Mouse (Mus musculus) kidney, adult 10 weeks (tissue): ENCODE results near the gene Cct3. TPM values are rescaled to one million over a fixed set of nuclear protein-coding genes. Genes with fewer than 3 reads are reported as not detected.

Experiments used
- polyA plus RNA-seq: library from polyadenylated mRNA; stranded (reverse); fragments of 350-450 nt; fragmentation: Illumina TruSeq; extraction: RNeasy Lipid Tissue Mini Kit (QIAGEN cat#74804); gene quantifications from one replicate; pipeline ENCODE4 v1.2.3, GENCODE M21; 2014; ENCODE audit warnings: low read depth, low replicate concordance

Gene Cct3
- polyA plus RNA-seq: 106 TPM

DNA sequence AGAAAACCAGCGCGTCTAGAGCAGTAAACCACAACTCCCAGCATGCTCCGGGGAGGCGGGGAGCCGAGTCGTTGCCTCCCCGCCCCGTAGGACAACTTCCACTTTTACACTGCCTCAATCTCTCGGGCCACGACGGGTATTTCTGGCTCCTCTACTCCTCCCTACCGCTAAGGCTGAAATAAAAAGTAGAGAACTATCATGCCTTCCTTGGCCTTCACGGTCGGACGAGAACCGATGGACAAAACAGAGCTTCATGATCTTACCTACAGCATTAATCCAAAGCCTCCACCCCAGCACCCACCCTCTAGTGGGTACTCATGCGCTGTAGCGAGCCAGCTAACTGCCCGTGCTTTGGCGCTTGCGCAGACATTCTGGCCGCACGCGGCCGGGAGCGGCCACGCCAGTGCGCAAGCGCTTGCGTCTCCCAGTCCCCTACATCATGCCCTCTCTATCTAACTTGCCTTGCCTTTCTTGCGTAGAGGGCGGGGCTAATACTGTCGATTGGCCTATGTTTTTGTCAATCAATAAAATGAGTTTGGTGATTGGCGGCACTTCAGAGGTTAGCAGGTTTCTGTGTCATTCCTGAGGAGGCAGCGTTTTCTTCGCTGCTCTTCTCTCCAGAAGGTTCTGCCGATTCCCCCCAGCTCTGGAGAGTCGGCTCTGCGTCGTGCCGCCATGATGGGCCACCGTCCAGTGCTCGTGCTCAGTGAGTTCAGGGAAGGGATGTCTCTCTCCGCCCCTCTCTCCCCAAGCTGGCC, at the start of gene Cct3, which contains the start of gene Tsacc:
TSS of gene Cct3 (plus strand) at position 556 of the 758 bp plus-strand sequence.
TSS of gene Tsacc (minus strand) at position 439 of the 758 bp plus-strand sequence.

DNA sequence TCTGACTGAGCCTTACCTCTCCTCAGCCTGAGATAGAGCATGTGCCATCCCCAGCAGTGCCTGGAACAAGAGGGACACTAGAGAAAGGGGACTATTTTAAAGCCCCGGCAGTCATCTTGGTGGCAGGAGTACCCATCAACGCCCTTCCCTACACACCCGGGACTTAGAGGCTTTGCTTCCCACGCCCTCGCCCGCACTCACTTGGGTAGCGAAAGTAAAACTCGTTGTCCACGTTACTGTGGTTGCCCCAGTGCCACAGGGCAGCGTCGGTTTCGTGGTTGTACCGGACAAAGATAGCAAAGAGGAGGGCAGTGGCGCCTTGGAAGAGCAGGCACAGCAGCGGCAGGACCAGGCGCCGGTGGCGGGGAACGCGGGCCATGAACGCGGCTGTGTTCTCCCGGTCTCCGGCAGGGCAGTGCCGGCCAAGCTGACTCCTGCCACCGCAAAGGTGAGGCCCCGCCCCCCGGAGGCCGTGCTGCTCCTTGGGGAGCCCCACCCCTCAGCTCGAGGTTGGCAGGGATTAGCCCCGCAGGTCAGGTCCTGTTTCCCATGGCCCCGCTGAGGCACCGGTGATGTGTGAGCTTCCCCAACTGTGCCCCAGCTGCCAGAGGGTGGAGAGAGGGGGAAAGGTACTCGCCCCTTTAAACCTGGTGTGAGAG, 42.5 kb upstream of the Cct3 start, which contains the start of gene Rhbg:
TSS of gene Rhbg (minus strand) at position 442 of the 659 bp plus-strand sequence.

DNA sequence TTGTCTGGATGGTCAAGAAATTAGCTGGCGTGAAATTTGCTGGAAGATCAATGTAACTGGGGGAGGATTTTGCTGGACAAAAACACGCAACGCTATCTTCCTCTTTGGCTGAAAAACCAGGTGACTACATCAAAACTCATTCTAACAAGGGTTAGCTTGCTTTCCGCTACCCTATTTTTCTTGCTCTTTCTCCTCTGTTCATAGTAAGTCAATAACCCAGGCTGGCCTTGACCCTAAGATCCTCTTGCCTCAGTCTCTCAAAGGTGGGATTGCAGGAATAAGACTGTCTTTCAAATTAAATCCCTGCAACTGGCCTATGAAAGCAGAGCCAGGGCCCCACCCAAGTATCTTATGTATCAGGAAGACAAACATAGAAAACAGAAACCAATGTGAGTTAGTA, 9.8 kb upstream of the Cct3 start, which contains the start of gene Gm38392:
TSS of gene Gm38392 (minus strand) at position 101 of the 400 bp plus-strand sequence.

DNA sequence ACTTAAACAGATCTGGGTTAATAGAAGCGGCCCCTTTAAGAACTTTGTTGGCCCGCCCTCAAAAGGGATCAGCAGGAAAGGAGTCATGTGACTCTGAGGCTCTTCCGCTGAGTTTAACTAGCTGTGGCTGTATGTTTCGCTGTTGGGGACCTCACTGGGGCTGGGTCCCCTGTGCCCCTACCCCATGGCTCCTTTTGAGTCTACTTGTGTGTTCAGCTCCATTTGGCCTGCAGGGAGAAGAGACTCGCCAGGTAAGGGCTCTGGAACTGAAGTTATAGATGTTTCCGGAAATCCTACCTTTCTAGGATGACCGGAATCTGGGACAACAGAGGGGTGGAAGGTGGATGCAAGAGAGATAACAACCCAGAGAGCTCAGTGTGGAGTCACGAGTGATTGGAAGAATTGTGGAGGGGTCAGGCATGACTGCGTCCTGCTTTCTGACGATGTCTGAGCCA, 28.1 kb downstream of the Cct3 start, which contains the start of gene Glmp:
TSS of gene Glmp (plus strand) at position 73 of the 455 bp plus-strand sequence.

DNA sequence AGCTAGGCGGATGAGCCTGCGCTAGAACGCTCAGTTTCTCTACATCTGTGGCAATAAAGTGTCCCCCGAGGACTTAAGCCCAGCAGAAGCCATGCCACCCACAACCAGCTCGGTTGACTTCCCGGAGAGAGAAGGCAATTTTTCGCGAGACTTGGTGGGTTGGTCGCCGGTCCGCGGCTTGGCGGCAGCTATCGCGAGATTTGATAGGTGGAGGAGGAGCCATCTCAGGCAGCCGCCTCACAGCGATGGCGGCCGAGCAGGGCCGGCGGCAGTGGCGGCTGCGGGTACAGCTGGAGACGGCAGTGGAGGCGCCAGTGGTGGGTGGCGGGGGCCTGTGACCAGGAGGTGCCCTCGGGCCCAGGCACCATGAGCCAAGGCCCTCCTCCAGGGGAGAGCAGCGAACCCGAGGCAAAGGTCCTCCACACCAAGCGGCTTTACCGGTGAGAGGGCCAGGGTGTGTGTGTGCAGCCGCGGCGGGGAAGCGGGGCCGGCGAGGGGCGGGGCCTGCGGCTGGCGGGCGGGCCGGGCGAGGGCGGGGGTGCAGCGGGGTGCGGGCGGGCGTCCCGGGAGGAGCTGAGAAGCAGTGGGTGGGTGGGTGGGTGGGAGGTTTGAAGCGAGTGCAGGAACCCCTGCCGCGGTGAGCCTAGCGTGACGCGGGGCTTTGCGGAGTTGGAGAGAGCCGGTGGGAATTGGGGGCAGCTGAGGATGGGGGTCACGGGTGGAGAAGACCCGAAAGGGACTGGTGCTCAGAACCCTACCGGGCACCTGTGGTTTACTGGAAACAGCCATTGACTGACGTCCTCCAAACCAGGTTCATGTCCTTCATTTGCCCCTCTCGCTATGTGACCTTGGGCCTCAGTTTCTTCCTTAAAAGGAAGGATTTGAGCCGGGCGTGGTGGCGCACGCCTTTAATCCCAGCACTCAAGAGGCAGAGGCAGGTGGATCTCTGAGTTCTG, 39.4 kb downstream of the Cct3 start, which contains the start of the genes Tmem79 and Smg5:
TSS of gene Tmem79 (minus strand) at position 91 of the 956 bp plus-strand sequence.
TSS of gene Smg5 (plus strand) at position 203 of the 956 bp plus-strand sequence.

DNA sequence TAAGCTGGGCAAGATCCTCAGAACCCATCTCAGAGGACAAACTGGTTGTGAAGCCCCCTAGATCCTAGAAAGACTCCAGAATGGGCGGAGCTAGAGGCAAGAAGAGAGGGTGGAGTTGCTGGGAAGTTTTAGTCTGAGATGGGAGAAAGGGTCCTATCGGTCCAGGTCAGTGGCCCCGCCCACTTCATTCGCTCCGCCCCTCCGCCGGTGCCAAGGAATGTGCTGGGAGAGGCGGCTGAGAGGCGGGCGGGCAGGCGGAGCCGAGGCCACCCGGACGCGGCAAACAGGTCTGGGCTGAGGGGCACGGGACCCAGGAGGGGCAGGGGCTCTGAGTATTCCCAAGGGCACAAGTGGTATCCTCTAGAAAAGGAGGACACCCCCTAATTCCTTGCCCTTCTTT, 67.4 kb downstream of the Cct3 start, which contains the start of gene Paqr6:
TSS of gene Paqr6 (plus strand) at position 248 of the 400 bp plus-strand sequence.

Other genes starting within 250 kb of the Cct3 start
- 26.2 TPM for gene Naxe, start 238.6 kb upstream of the Cct3 start, polyA plus RNA-seq
- gene Ttc24, start 218.8 kb upstream of the Cct3 start, polyA plus RNA-seq: not detected
- gene Iqgap3, start 215.1 kb upstream of the Cct3 start, polyA plus RNA-seq: not detected
- gene Mef2d, start 154.7 kb upstream of the Cct3 start, polyA plus RNA-seq: 5.2 TPM
- 0.40 TPM for gene Rhbg, start 42.4 kb upstream of the Cct3 start, polyA plus RNA-seq
- not detected for gene Gm38392, start 9.9 kb upstream of the Cct3 start, polyA plus RNA-seq
- gene Tsacc, start 117 bp upstream of the Cct3 start, polyA plus RNA-seq: 4.5 TPM
- 2.8 TPM for gene Glmp, start 27.9 kb downstream of the Cct3 start, polyA plus RNA-seq
- 0.61 TPM for gene Tmem79, start 39.0 kb downstream of the Cct3 start, polyA plus RNA-seq
- 23.3 TPM for gene Smg5, start 39.1 kb downstream of the Cct3 start, polyA plus RNA-seq
- gene Paqr6, start 67.5 kb downstream of the Cct3 start, polyA plus RNA-seq: not detected
- gene Bglap3, start 75.6 kb downstream of the Cct3 start, polyA plus RNA-seq: 0.57 TPM
- not detected for gene Bglap2, start 81.6 kb downstream of the Cct3 start, polyA plus RNA-seq
- gene Bglap, start 87.3 kb downstream of the Cct3 start, polyA plus RNA-seq: not detected
- 1.9 TPM for gene Pmf1, start 113.2 kb downstream of the Cct3 start, polyA plus RNA-seq
- 13.4 TPM for gene Slc25a44, start 128.0 kb downstream of the Cct3 start, polyA plus RNA-seq
- gene Sema4a, start 164.1 kb downstream of the Cct3 start, polyA plus RNA-seq: 77.3 TPM
- 2.7 TPM for gene Lmna, start 212.8 kb downstream of the Cct3 start, polyA plus RNA-seq
- gene Mex3a, start 235.3 kb downstream of the Cct3 start, polyA plus RNA-seq: 0.57 TPM